ENCODE assay signal across 30 mouse cellular contexts in genomic region chr16:44380006-44380405, GRCm38 (mm10). TPM values are rescaled to one million over a fixed set of nuclear protein-coding genes. Genes with fewer than 3 reads are reported as not detected.
"Had no signal": no experiment of that assay in that cellular context is flagged by ENCODE, and none has a peak within 500 bp of the region (broad histone marks: within the 10 kb centered on the region; RNA-seq: fewer than 3 reads in every experiment).

No protein-coding gene starts in this region.

- H3K27me3 ChIP-seq: heart, embryonic 12.5 days; hindbrain, embryonic 12.5 days; intestine, embryonic 15.5 days; limb, embryonic 12.5 days; liver, embryonic 13.5 days; liver, embryonic 15.5 days had no signal

- H3K4me1 ChIP-seq: intestine, embryonic 15.5 days; liver, embryonic 13.5 days; liver, embryonic 15.5 days had no signal

- H3K4me3 ChIP-seq: heart, adult 2 months; heart, embryonic 10.5 days; heart, embryonic 12.5 days; hindbrain, embryonic 10.5 days; hindbrain, embryonic 12.5 days; intestine, embryonic 15.5 days; layer of hippocampus, adult 2 months; left cerebral cortex, adult 2 months; limb, embryonic 12.5 days; liver, embryonic 13.5 days; liver, embryonic 15.5 days had no signal

- H3K9me3 ChIP-seq: heart, embryonic 10.5 days; heart, embryonic 12.5 days; hindbrain, embryonic 10.5 days; hindbrain, embryonic 12.5 days; intestine, embryonic 15.5 days; limb, embryonic 12.5 days; liver, embryonic 13.5 days; liver, embryonic 15.5 days had no signal

- DNase-seq: gastrocnemius, postnatal 14 days; heart, adult 2 months; heart, postnatal 10 days; heart, postnatal 4 days; kidney, adult 18-20 months; kidney, adult 8-10 months; kidney, postnatal 10 days; kidney, postnatal 25 days; kidney, postnatal 4 days; liver; liver, embryonic 13.5 days; liver, postnatal 0 days had no signal

- ATAC-seq: hindbrain, embryonic 16.5 days; inflammation-experienced regulatory T-cells, adult 6 months; intestine, embryonic 15.5 days; intestine, postnatal 0 days had no signal

- H3K27ac ChIP-seq: heart, adult 2 months; hindbrain, embryonic 10.5 days; hindbrain, embryonic 12.5 days; hindbrain, embryonic 14.5 days; intestine, embryonic 15.5 days; layer of hippocampus, adult 2 months; left cerebral cortex, adult 2 months; limb, embryonic 12.5 days; liver, embryonic 13.5 days; liver, embryonic 15.5 days had no signal

- H3K4me2 ChIP-seq: heart, embryonic 12.5 days; hindbrain, embryonic 12.5 days; hindbrain, embryonic 14.5 days; intestine, embryonic 15.5 days; limb, embryonic 12.5 days; liver, embryonic 11.5 days; liver, embryonic 13.5 days; liver, embryonic 15.5 days had no signal

- H3K36me3 ChIP-seq: intestine, embryonic 15.5 days had no signal

- H3K9ac ChIP-seq: heart, embryonic 12.5 days; hindbrain, embryonic 12.5 days; hindbrain, embryonic 14.5 days; intestine, embryonic 15.5 days; limb, embryonic 12.5 days; liver, embryonic 13.5 days; liver, embryonic 15.5 days; liver, postnatal 0 days had no signal

RNA-seq across cellular contexts. Expression of gene Cfap44, which starts 14.6 kb away (rescaled TPM):
- total RNA-seq: gastrocnemius, adult 18-20 months; gastrocnemius, adult 8-10 months; heart, adult 2 months; heart, postnatal 10 days; heart, postnatal 25 days; heart, postnatal 4 days had no signal
- polyA plus RNA-seq: inflammation-experienced regulatory T-cells, adult 6 months; intestine, postnatal 0 days had no signal

RNA-seq across cellular contexts. Expression of gene Sidt1, which starts 47.0 kb away (rescaled TPM):
- total RNA-seq: gastrocnemius, adult 8-10 months had no signal
- polyA plus RNA-seq: heart, embryonic 10.5 days; heart, embryonic 12.5 days; heart, embryonic 14.5 days; liver, embryonic 11.5 days had no signal
